Mouse (Mus musculus) liver, embryonic 11.5 days (tissue): Measurements from ENCODE around the gene Isl1. TPM values are rescaled to one million over a fixed set of nuclear protein-coding genes. Genes with fewer than 3 reads are reported as not detected.

Experiments
- ATAC-seq: fragments of 200-750 bp; cut with Nextera tagmentation; replicated peaks from 2 replicates; pipeline ENCODE4 v1.8.0; 2017; ENCODE audit warnings: moderate number of reproducible peaks, mild to moderate bottlenecking, moderate TSS enrichment, moderate library complexity; ENCODE audit not compliant: low FRiP score
- DNase-seq: peaks from one replicate; pipeline ENCODE4 v3.0.0-alpha.2; 2017; ENCODE audit warnings: low spot score
- H3K27ac ChIP-seq: fragments of 300-500 bp; sonication (generic); 2 replicates; pipeline ENCODE4 v1.5.1; 2014; ENCODE audit warnings: mild to moderate bottlenecking, low read depth, low read length, control low read depth
- H3K27me3 ChIP-seq: fragments of 300-500 bp; sonication (generic); replicated peaks from 2 replicates; pipeline ENCODE4 v1.6.1; 2014; ENCODE audit warnings: low read length, mixed read lengths; ENCODE audit not compliant: control insufficient read depth, insufficient read depth
- H3K36me3 ChIP-seq: fragments of 300-500 bp; sonication (generic); 2 replicates; pipeline ENCODE4 v1.6.1; 2014; ENCODE audit warnings: mild to moderate bottlenecking, low read length, moderate library complexity, mixed read lengths; ENCODE audit not compliant: control insufficient read depth, insufficient read depth
- H3K4me1 ChIP-seq: fragments of 300-500 bp; sonication (generic); replicated peaks from 2 replicates; pipeline ENCODE4 v1.6.1; 2014; ENCODE audit warnings: low read length, mixed read lengths; ENCODE audit not compliant: control insufficient read depth, insufficient read depth
- H3K4me2 ChIP-seq: fragments of 300-500 bp; sonication (generic); 2 replicates; pipeline ENCODE4 v1.6.1; 2014; ENCODE audit warnings: mild to moderate bottlenecking, control low read depth, moderate library complexity
- H3K4me3 ChIP-seq: fragments of 300-500 bp; sonication (generic); 2 replicates; pipeline ENCODE4 v1.5.1; 2014; ENCODE audit warnings: low read depth, low read length, control low read depth
- H3K9ac ChIP-seq: fragments of 300-500 bp; sonication (generic); 2 replicates; pipeline ENCODE4 v1.6.1; 2014; ENCODE audit warnings: low read depth, low read length, control low read depth
- H3K9me3 ChIP-seq: fragments of 300-500 bp; sonication (generic); 2 replicates; pipeline ENCODE4 v1.6.1; 2016; ENCODE audit warnings: low read length, inconsistent platforms, mixed read lengths; ENCODE audit not compliant: control insufficient read depth
- WGBS: fragments of 180-500 bp; shearing (Covaris S2); extraction: QIAGEN DNeasy Blood & Tissue Kit; methylation state at CpG from one replicate; pipeline ENCODE4 v1.1.7; 2014; 5-methylcytosine and 5-hydroxymethylcytosine counted together
- polyA plus RNA-seq: library from polyadenylated mRNA; unstranded; fragments of >200 nt; fragmentation: Nextera tagmentation; extraction: Ambion mirVana; gene quantifications from 2 replicates; pipeline ENCODE4 v1.2.1, GENCODE M21; 2014

Gene Isl1
- polyA plus RNA-seq = 6.2 and 8.6 TPM in 2 replicates

- Histone ChIP-seq H3K4me2 (peak within 1 kb of the TSS; percentile 77), H3K9ac (peak within 1 kb of the TSS; percentile 35; the same call in 1 of the 2 replicates), H3K27me3 (peaks cover 92% of the 10 kb centered on the region), H3K9me3 (no peaks in the 10 kb centered on the region), H3K27ac (no peak within 1 kb of the TSS), H3K36me3 (no peaks in the 10 kb centered on the region), H3K4me1 (no peaks in the 10 kb centered on the region), H3K4me3 (peak within 1 kb of the TSS; percentile 56)
- peak; percentile 68 for DNase-seq
- 1% methylated on average over 80 of the region's 82 CpGs for WGBS
- peak; percentile 90 for ATAC-seq
Observed at GRCm38 (mm10) chr13:116309584-116310462, at the start of gene Isl1. Isl1 (minus strand) TSS chr13:116309689.

DNA sequence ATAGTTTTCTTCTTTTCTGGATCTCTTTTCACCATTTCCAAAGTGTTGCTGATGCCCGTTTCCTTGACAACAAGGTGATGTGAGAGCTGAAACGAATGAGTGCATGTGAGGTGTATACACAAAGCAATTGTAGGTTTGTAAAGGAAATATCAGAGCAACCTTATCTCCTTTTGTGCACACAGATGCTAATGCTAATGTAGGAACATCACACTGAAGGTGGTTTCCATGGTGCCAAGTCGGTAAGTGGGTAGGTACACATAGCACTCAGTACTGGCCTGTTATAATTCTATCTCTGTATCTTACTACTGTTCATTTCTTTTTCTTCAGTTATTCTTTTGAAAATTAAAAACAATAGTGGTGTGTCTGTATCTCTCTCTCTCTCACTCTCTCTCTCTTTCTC lies 26.3 kb upstream of the Isl1 start:
- no peak overlapping the region for H3K27ac ChIP-seq
- DNase-seq = no peak
- no peak for ATAC-seq
- H3K27me3 ChIP-seq = no peaks in the 10 kb centered on the region
- no peak overlapping the region for H3K4me2 ChIP-seq
- H3K4me1 ChIP-seq = no peaks in the 10 kb centered on the region
- H3K4me3 ChIP-seq = no peak overlapping the region
- no peaks in the 10 kb centered on the region for H3K36me3 ChIP-seq
- no peak overlapping the region for H3K9ac ChIP-seq
- WGBS = 74% methylated on average over 3 of the region's 3 CpGs
- H3K9me3 ChIP-seq = no peaks in the 10 kb centered on the region

DNA sequence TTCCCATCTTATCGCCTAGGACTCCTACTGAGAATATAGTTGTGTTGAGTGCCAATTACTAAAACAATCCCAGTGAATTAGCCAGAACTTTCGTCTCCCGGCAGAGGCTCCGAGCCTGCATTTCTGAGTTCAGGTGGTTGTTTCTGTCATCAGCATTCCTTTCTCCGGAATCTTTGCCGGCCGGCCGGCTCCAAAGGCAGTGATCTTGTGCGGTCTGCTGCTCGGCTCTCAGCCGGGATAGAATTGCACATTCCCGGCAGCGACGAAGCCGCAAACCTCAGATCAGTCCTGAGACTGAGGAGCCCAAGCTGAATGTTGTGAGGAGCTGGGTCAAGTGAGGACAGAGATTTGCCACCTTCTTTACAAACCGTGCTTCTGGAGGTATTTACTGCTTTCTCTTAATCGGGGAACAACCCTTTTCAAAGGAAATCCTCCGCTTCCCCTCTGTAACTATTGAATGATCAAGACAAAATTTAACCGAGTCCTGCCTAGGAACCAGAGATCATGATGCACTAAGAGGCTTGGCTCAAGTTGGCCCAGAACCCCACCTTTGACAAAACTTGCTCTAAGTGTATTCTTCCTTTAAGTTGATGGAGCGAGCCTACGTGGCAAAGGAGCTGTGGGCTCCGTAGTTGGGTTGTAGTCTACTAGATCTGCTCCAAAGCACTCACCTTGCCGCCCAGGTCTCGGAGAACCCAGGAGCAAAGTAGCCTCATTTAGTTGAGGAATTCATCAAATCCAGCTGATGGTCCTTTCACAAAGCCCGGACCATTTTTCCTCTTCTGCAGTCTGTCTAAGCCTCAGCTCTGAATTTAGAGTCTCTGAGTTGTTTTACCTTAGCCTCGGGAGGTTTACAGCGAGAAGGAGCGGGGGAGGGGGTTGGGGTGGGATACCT lies 4.4 kb upstream of the Isl1 start:
- WGBS = 4% methylated on average over 28 of the region's 28 CpGs
- Histone ChIP-seq H3K36me3 (no peaks in the 10 kb centered on the region), H3K4me2 (peak overlapping the region; percentile 10; the same call in 1 of the 2 replicates), H3K27me3 (peaks cover 66% of the 10 kb centered on the region), H3K4me3 (no peak overlapping the region), H3K9ac (no peak overlapping the region), H3K27ac (no peak overlapping the region), H3K9me3 (no peaks in the 10 kb centered on the region), H3K4me1 (no peaks in the 10 kb centered on the region)
- no peak for ATAC-seq
- DNase-seq = no peak

GRCm38 (mm10) chr13:116311871-116312720 lies 2.6 kb upstream of the Isl1 start:
- H3K9me3 ChIP-seq = no peaks in the 10 kb centered on the region
- no peak overlapping the region; the same call in 1 of the 2 replicates for H3K4me2 ChIP-seq
- H3K4me3 ChIP-seq = no peak overlapping the region
- 12% methylated on average over 13 of the region's 13 CpGs for WGBS
- H3K4me1 ChIP-seq = no peaks in the 10 kb centered on the region
- peaks cover 78% of the 10 kb centered on the region for H3K27me3 ChIP-seq
- ATAC-seq (no peak), DNase-seq (no peak)
- no peak overlapping the region for H3K27ac ChIP-seq
- no peak overlapping the region for H3K9ac ChIP-seq
- no peaks in the 10 kb centered on the region for H3K36me3 ChIP-seq

- no peak for DNase-seq
- Histone ChIP-seq H3K9ac (no peak overlapping the region), H3K36me3 (no peaks in the 10 kb centered on the region), H3K27me3 (peaks cover 89% of the 10 kb centered on the region), H3K9me3 (no peaks in the 10 kb centered on the region), H3K4me3 (peak overlapping the region; percentile 56; the same call in 1 of the 2 replicates), H3K4me2 (peak overlapping the region; percentile 10), H3K27ac (no peak overlapping the region), H3K4me1 (no peaks in the 10 kb centered on the region)
- 20% methylated on average over 4 of the region's 4 CpGs for WGBS
- ATAC-seq = no peak
Observed at GRCm38 (mm10) chr13:116311011-116311410, 1.5 kb upstream of the Isl1 start.

DNA sequence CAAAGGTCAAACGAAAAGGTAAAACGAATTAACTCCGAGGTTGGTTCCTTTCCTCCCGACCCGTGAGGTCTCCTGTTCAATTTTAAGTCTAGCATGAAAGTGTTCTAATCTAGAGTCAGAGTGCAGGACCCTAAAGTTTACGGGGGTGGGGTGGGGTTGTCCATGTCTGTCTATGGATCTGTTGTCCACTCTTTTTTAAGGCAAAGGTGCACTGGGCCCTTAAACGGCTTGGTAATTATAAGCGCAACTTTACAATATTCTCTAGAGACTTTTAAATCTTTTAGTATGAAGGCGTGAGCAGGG lies 925 bp upstream of the Isl1 start:
- 3% methylated on average over 9 of the region's 9 CpGs for WGBS
- peak overlapping the region; percentile 56 for H3K4me3 ChIP-seq
- peak overlapping the region; percentile 77 for H3K4me2 ChIP-seq
- H3K4me1 ChIP-seq = no peaks in the 10 kb centered on the region
- DNase-seq (no peak), ATAC-seq (no peak)
- no peaks in the 10 kb centered on the region for H3K9me3 ChIP-seq
- H3K27ac ChIP-seq = no peak overlapping the region
- H3K27me3 ChIP-seq = peaks cover 90% of the 10 kb centered on the region
- no peaks in the 10 kb centered on the region for H3K36me3 ChIP-seq
- H3K9ac ChIP-seq = no peak overlapping the region

GRCm38 (mm10) chr13:116308933-116309583 lies 431 bp downstream of the Isl1 start:
- no peaks in the 10 kb centered on the region for H3K9me3 ChIP-seq
- H3K4me3 ChIP-seq = peak overlapping the region; percentile 56
- H3K27me3 ChIP-seq = peaks cover 90% of the 10 kb centered on the region
- H3K36me3 ChIP-seq = no peaks in the 10 kb centered on the region
- WGBS = under 1% methylated on average over 17 of the region's 18 CpGs
- no peaks in the 10 kb centered on the region for H3K4me1 ChIP-seq
- peak; percentile 28; the same call in 1 of the 2 replicates for ATAC-seq
- no peak for DNase-seq
- no peak overlapping the region for H3K9ac ChIP-seq
- H3K4me2 ChIP-seq = peak overlapping the region; percentile 77
- no peak overlapping the region for H3K27ac ChIP-seq
